Mouse (Mus musculus): ENCODE results near the gene Zfp664. TPM values are rescaled to one million over a fixed set of nuclear protein-coding genes. Genes with fewer than 3 reads are reported as not detected.
A peak's percentile ranks its signal among the peaks of the same experiment; 100 is the strongest.

Gene Zfp664
- total RNA-seq (2014; rRNA removed) (27.5 and 27.6 TPM in 2 replicates), polyA plus RNA-seq (2015; fragmentation: Nextera tagmentation; extraction: Ambion mirVana) (35.6 and 52.7 TPM in 2 replicates)

- H3K4me2 ChIP-seq (ENCODE audit: low read depth), result peak within 1 kb of the TSS; percentile 93
- no peaks in the 10 kb centered on the region for H3K9me3 ChIP-seq (ENCODE audit: low read length)
- H3K4me1 ChIP-seq (ENCODE audit: insufficient read depth), result peaks cover 13% of the 10 kb centered on the region
- WGBS, result under 1% methylated on average over 93 of the region's 103 CpGs
- ATAC-seq (peak; percentile 94), DNase-seq (peak; percentile 100)
- peak within 1 kb of the TSS; percentile 94 for H3K27ac ChIP-seq (ENCODE audit: low read depth, low read length)
- H3K9ac ChIP-seq, result peak within 1 kb of the TSS; percentile 84
- TF ChIP-seq CTCF (IDR thresholded peaks at IDR 0.05; ENCODE audit: low read depth), result no peak
- H3K4me3 ChIP-seq (ENCODE audit: low read depth, low read length), result peak within 1 kb of the TSS; percentile 96
- H3K27me3 ChIP-seq (ENCODE audit: insufficient read depth, low read length), result no peaks in the 10 kb centered on the region
- H3K36me3 ChIP-seq (ENCODE audit: insufficient read depth), result 0 out of 2 replicates have a peak, but pooled peaks cover 3% of the 10 kb centered on the region
Measured at GRCm38 (mm10) chr5:124862013-124862866, at the start of gene Zfp664, which contains the start of gene Ccdc92. TSS of gene Zfp664 (plus strand) at chr5:124862691. TSS of gene Ccdc92 (minus strand) at chr5:124862424.

DNA sequence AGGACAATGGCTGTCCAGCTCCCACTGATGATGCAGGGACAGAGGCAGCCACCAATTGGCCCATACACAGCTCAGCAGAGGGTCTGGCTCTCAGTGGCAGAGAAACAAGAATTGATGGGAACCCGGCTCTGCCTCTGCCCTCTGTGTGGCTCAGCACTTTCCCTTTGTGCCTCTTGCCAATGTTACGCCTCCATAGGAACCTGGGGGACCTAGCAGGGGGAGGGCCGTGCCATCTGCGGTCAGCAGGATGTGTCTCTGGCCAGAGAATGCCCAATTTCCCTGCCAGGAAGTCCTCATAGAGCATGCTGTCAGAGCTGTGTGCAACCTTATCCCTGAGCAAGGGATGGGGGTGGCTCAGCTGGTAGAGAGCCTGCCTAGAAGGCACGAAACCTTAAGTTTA, 47.7 kb upstream of the Zfp664 start:
- no peaks in the 10 kb centered on the region for H3K36me3 ChIP-seq (ENCODE audit: insufficient read depth)
- H3K9ac ChIP-seq, result no peak overlapping the region
- DNase-seq (no peak), ATAC-seq (no peak)
- no peak overlapping the region for H3K4me2 ChIP-seq (ENCODE audit: low read depth)
- TF ChIP-seq CTCF (IDR thresholded peaks at IDR 0.05; ENCODE audit: low read depth), result no peak
- H3K4me3 ChIP-seq (ENCODE audit: low read depth, low read length), result no peak overlapping the region
- no peak overlapping the region for H3K27ac ChIP-seq (ENCODE audit: low read depth, low read length)
- 0 out of 2 replicates have a peak, but pooled peaks cover 2% of the 10 kb centered on the region for H3K9me3 ChIP-seq (ENCODE audit: low read length)
- no peaks in the 10 kb centered on the region for H3K4me1 ChIP-seq (ENCODE audit: insufficient read depth)
- no peaks in the 10 kb centered on the region for H3K27me3 ChIP-seq (ENCODE audit: insufficient read depth, low read length)
- WGBS, result 61% methylated on average over 5 of the region's 5 CpGs

DNA sequence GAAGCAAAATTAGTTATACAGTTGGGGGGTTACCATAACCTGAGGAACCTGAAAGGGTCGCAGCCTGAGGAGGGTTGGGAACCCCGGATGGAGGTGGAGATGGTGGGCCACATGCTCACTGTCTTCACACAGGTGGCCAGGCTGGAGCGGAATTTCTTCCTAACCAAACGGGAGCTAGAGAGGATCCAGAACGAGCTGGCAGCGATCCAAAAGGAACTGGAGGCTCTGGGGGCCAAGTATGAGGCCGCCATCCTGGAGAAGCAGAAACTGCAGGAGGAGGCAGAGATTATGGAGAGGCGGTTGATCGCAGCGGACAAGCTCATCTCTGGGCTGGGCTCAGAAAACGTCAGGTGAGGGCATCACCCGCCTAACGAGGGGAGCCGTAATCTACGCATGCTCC, 45.4 kb upstream of the Zfp664 start:
- no peak for TF ChIP-seq CTCF (IDR thresholded peaks at IDR 0.05; ENCODE audit: low read depth)
- no peak overlapping the region for H3K27ac ChIP-seq (ENCODE audit: low read depth, low read length)
- H3K27me3 ChIP-seq (ENCODE audit: insufficient read depth, low read length), result no peaks in the 10 kb centered on the region
- WGBS, result 81% methylated on average over 15 of the region's 15 CpGs
- no peaks in the 10 kb centered on the region for H3K36me3 ChIP-seq (ENCODE audit: insufficient read depth)
- no peak overlapping the region for H3K4me2 ChIP-seq (ENCODE audit: low read depth)
- no peak overlapping the region for H3K9ac ChIP-seq
- DNase-seq (no peak), ATAC-seq (no peak)
- 0 out of 2 replicates have a peak, but pooled peaks cover 2% of the 10 kb centered on the region for H3K9me3 ChIP-seq (ENCODE audit: low read length)
- no peak overlapping the region for H3K4me3 ChIP-seq (ENCODE audit: low read depth, low read length)
- H3K4me1 ChIP-seq (ENCODE audit: insufficient read depth), result no peaks in the 10 kb centered on the region

GRCm38 (mm10) chr5:124822128-124822894, 40.2 kb upstream of the Zfp664 start:
- 73% methylated on average over 18 of the region's 18 CpGs for WGBS
- Histone ChIP-seq H3K27ac (ENCODE audit: low read depth, low read length) (no peak overlapping the region), H3K9me3 (ENCODE audit: low read length) (0 out of 2 replicates have a peak, but pooled peaks cover 2% of the 10 kb centered on the region), H3K4me2 (ENCODE audit: low read depth) (no peak overlapping the region), H3K27me3 (ENCODE audit: insufficient read depth, low read length) (no peaks in the 10 kb centered on the region), H3K4me1 (ENCODE audit: insufficient read depth) (no peaks in the 10 kb centered on the region), H3K9ac (no peak overlapping the region), H3K36me3 (ENCODE audit: insufficient read depth) (no peaks in the 10 kb centered on the region), H3K4me3 (ENCODE audit: low read depth, low read length) (no peak overlapping the region)
- DNase-seq (no peak), ATAC-seq (peak; percentile 54)
- no peak for TF ChIP-seq CTCF (IDR thresholded peaks at IDR 0.05; ENCODE audit: low read depth)

- Histone ChIP-seq H3K9ac (no peak overlapping the region), H3K4me1 (ENCODE audit: insufficient read depth) (no peaks in the 10 kb centered on the region), H3K27ac (ENCODE audit: low read depth, low read length) (no peak overlapping the region), H3K4me3 (ENCODE audit: low read depth, low read length) (no peak overlapping the region), H3K4me2 (ENCODE audit: low read depth) (no peak overlapping the region), H3K27me3 (ENCODE audit: insufficient read depth, low read length) (no peaks in the 10 kb centered on the region), H3K9me3 (ENCODE audit: low read length) (no peaks in the 10 kb centered on the region), H3K36me3 (ENCODE audit: insufficient read depth) (peaks cover 25% of the 10 kb centered on the region; the same call in 1 of the 2 replicates)
- WGBS, result 85% methylated on average over 12 of the region's 12 CpGs
- DNase-seq, result no peak
- TF ChIP-seq CTCF (IDR thresholded peaks at IDR 0.05; ENCODE audit: low read depth), result no peak
- ATAC-seq, result no peak
Measured at GRCm38 (mm10) chr5:124830331-124830730, 32.2 kb upstream of the Zfp664 start.

DNA sequence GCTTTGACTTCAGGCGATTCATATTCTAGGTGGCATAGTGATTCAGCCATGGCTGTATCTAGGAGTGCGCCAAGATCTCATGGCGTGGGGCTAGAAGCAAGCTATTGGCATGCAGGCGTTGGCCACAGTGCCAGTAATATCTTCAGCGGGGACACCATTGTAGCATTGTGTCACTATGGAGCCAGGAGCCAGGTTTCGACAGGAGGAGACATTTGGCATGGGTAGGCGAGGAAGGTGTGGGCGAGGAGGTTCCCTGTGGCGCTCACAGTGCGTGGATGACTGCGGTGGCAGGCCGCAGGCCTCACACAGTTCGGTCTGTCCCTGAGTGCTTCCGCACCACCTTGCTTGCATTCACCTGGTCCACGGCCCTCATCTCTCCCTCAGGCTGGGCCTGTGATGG, 27.3 kb upstream of the Zfp664 start:
- Histone ChIP-seq H3K9ac (no peak overlapping the region), H3K36me3 (ENCODE audit: insufficient read depth) (peaks cover 60% of the 10 kb centered on the region), H3K9me3 (ENCODE audit: low read length) (no peaks in the 10 kb centered on the region), H3K27me3 (ENCODE audit: insufficient read depth, low read length) (no peaks in the 10 kb centered on the region), H3K4me3 (ENCODE audit: low read depth, low read length) (no peak overlapping the region), H3K4me2 (ENCODE audit: low read depth) (no peak overlapping the region), H3K4me1 (ENCODE audit: insufficient read depth) (no peaks in the 10 kb centered on the region), H3K27ac (ENCODE audit: low read depth, low read length) (no peak overlapping the region)
- 94% methylated on average over 15 of the region's 15 CpGs for WGBS
- ATAC-seq (no peak), DNase-seq (no peak)
- no peak for TF ChIP-seq CTCF (IDR thresholded peaks at IDR 0.05; ENCODE audit: low read depth)

Measured in forebrain, postnatal 0 days (tissue).